Mouse (Mus musculus) mature B cell (primary cell): Measurements from ENCODE around the gene Marveld3.

Experiments used
- in situ Hi-C: fragments of 300-500 bp; cut with MboI; formaldehyde crosslinking; loops from 2 replicates; pipeline ENCODE4 v1.14.3; 2019

Gene Marveld3

DNA sequence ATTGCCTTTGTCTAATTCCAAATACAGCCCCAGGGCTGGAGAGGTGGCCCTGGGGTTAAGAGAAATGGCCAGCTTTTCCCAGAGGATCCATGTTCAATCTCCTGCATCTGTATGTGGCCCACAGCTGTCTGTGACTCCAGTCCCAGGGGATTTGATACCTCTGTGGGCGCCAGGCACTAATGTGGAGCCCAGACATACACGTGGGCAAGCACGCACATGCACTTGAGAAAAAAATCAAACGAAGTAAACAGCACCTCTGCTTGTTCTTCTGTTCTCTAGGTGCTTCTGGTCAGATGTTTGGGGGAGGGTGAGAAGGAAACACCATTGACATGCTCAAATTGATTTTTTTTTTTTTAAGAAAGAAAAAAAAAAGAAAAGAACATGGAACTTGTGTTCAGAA, 2.1 kb upstream of the Marveld3 start:
- in situ Hi-C loops = no loop called here

DNA sequence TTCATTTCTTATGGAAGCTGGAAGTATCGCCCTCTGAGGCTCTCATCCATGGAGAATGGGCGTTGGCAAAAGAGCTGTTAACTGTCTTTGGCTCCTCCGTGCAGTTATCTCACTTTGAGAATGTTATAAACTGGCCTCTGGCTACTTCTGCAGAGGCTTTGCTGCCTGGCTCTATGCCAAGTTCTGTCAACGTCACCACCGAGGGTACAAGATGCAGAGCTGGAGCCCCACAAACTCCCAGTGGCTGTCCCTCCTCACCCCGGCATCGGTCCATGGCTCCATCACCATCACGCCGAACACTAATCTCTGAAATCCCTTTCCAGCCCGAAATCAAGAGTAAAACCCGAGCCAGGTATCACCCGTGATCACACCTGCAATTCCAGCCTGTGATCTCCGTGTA, 1.4 kb upstream of the Marveld3 start:
- in situ Hi-C loops = no loop called here

DNA sequence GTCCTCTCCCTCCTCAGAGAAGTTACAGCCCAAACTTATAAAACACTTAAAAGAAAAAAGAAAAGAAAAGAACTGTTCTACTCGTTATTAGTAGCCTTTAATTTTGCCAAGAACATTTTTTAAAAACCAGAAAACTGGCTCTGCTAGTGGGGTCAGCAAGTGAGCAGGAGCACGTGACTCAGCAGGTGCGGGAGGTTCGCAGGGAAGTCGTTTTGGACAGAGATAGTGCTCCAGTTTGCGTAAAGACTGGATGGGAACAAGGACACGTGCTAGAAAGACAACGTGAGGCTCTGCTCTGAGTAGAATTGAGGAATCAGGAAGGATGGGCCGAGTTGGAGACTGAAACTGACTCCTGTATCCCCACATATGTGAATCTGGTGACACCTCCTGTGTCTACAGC, 893 bp upstream of the Marveld3 start:
- in situ Hi-C loops = no loop called here

DNA sequence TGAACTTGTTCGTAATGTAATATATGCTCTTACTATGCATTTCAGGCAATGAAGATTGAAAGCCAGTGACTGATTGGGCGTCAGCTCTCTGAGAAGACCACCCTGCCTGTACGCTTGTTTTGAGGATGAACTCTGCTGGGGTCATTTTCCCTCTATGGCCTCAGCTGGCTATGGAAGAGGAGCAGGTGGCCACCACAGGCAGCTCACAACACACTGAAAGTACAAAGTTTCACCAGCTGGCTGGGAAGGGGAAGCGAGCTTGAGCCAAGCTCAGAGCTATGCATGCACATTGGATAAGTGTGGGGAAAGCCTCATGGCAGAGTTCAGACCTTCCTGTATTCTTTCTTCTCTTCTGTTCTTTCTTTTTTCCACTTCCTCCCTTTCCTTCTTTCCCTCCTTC, 2.9 kb downstream of the Marveld3 start:
- in situ Hi-C loops = no loop called here

DNA sequence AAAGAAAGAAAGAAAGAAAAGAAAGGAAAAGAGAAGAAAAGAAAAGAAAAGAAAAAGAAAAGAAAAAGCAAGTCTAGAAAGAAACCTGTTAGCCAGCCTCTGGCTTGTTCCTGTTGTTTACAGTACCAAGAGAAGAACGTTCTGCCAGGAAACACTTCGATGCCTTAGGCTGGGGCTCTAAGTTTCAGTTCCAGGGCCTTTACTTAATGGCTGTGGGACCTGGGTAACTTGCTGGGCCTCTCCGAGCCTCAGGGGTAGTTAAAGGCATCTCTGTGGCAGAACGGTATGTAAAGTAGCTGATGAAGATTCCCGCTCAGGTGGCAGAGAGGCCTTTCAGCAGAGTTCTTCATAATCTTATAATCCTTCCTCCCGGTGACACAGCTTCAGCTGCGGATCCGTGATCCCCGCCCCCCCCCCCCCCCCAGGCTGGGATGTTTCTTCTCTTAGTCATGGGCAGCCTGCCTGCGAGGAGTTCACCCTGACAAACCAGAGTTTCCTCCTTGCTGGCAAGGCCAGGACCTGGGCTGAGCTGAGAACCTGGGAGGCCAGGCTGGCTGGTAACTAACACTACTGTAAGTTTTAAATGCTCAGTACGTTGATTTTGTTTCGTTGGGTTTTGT, 3.9 kb downstream of the Marveld3 start:
- in situ Hi-C loops = no loop called here

DNA sequence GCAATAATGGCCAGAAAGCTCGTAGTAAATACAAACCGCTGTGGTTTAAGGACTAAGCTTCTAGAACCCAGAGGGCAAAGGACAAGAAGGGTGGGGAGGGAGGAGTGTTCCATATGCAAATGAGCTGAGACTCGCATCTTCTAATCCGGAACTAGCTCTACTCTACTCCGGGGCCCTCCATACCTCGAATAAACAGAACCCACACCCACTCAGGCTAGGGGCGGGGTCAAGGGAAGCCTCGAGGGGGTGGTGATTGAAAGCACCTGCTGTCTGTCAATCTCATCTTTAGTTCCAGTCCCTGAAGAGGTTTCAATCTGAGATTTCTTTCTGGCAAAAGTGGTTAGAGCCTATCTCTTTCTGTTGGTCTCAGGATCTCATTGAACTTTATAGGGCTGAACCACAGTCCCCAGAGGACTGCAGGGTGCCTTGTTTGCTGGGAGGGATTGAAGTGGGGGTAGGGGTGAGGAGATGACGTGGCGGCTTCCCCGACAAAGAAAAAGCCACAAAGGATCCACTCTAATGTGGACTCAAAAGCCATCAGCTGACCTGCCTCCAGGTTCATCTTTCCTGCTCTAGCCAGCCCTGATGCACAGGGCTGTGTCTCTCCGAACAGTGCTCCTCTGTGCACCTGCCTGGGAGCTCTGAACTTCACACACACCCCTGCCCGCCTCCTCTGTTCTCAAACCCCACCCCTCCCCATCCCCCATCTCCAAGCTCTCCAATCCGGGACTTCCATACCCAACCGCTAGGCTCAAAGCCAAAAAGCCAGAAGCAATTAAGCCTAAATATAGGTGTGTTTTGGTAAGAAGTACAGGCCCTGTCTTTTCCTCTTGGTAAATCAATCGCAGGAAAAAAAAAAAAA, 4.6 kb downstream of the Marveld3 start:
- in situ Hi-C loops = no loop called here

DNA sequence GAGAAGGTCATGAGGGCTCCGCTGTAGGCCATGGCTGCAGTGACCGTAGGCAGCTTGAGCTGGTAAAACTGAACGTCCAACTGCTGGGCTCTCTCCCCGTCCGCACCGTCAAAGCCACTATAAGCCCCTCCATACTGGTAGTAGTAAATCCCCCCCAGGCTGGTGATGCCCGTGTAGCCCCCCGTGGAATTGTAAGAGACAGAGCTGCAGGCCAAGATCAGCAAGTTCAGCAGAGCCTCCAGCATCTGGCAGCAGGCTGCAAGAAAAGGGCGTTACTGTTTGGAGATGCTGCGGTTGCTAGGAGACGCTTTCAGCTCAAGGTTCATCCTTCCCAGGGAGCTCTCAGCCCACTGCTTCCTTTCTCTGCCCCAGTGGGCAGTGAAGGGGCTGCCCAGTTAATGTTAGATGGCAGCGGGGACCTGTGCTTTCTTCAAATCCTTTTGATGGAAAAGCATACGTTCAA, 7.5 kb downstream of the Marveld3 start:
- in situ Hi-C loops = no loop called here

DNA sequence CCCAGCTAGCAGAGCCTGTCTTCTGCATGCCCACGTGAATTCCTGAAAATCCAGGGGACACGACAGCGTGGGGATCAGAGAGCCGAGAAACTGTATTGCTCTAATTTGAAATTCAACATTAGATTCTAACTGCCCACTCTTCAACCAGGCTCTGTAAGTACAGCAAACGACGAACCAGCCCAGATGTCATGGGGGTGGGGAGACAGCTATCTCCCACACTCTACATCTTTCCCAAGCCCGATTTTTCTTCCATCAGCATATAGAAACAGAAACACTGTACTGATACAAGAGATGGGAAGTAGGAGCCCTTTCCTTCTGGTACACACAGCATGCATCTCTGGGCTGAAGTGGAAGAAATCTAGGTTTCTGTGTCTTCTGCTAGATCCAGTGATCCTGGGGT, 9.8 kb downstream of the Marveld3 start:
- in situ Hi-C loops = no loop called here

DNA sequence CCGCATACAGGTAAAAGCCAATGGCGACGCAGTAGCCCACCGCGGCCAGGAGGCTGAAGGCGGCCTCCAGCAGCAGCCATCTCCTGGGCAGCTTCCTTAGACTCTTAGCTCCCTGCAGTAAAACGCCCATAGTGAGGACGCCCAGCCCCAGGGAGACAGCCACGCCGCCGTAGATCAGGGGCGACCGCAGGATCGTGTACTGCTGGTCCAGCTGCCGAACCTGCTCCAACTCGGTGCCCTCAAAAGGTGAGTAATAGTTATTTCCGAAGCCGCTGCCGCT, 13.8 kb downstream of the Marveld3 start:
- in situ Hi-C loops = no loop called here

DNA sequence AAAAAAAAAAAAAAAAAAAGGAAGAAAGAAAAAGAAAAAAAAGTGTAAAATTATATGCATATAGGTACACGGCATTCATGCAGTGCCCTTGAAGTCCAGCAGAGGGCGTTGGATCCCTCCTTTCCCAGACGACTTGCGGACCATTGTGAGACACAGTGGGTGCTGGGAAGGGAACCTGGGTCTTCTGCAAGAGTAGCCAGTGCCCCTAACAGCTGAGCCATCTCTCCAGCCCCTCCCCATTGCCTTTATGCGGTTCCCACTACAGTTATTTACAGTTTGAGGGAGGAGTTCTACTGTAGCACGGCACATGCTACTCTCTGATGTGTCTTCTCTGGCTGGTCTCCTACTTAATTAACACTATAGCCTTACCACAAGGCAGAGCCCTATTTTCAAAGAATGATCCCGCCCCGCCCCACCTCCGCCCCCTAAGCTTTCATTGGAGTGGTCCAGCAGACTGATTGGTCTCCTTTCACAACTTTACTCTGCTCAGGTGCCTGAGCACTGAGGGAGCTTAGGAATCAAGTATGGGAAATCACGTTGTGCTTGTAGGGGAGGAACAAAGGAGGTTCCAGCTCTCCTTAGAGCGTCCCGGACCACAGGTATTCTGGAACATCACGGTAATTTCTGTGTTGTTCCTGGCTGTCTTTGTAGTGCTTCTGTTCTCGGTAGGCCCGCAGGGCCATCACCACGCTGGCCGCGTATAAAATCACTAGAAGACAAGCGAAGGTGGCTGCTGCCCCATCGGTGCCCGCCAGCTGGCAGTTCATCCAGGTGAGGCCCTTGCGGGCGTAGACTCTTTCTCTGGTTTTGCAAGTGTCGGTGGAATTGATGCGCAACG, 14.3 kb downstream of the Marveld3 start:
- in situ Hi-C loops = no loop called here

DNA sequence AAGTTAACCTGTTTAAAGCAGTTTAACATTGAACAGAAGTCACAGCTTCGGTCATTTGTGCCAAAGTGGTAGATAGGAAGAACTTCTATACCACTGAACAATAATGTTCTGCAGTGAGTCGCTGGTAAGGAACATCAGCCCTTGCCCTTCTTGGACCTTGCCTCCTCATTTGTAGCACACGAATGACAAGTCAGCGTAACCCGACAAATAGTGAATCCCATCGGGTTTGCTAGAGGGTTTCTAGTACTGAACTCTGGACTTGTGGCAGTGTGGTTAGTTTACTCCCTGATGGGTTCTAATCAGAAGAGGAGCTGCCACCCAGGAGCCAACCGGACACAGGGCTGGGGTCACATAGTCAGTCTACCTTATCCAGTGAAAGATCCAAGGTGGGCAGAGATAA, 15.7 kb downstream of the Marveld3 start:
- in situ Hi-C loops = no loop called here

DNA sequence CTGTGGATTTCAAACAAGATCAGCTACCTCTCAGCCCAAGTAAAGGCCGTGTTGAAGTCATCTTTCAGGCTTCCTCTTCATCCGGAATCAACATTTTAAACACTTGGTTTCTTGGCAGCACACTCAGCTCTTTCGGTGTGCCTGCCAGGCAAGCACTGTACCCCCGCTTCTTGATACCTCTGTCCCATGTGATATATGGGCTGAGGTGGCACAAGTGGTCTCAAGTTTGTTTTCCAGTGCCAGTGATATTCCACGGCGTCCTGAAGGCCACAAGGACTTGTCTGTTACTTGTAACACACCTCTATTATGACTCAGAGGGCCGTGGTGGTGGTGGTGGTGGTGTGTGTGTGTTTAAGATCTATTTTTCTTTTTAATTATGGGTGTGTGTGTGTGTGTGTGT, 16.3 kb downstream of the Marveld3 start:
- in situ Hi-C loops = no loop called here

DNA sequence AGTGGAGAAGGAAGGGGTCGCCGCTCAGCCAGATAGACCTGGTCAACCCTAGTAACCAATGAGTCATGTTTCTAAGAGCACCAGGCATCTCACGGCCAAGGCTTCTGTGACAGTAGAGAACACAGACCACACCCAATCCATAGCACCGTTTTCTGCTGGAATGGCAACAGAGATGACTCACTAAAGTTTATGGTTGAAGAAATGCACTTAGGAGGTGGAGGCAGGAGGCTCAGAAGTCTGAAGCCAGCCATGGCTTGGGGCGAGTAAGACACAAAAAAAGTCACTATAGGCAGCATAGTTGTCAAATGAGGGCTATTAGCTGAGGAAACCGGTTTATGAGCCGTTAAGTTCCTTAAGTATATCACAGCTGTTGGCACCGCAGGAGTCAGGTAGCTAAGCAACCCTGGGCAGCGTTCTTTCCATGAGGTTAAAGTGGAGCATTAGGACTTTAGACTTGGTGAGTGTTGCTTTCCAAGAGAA, 16.8 kb downstream of the Marveld3 start:
- in situ Hi-C loops = no loop called here

DNA sequence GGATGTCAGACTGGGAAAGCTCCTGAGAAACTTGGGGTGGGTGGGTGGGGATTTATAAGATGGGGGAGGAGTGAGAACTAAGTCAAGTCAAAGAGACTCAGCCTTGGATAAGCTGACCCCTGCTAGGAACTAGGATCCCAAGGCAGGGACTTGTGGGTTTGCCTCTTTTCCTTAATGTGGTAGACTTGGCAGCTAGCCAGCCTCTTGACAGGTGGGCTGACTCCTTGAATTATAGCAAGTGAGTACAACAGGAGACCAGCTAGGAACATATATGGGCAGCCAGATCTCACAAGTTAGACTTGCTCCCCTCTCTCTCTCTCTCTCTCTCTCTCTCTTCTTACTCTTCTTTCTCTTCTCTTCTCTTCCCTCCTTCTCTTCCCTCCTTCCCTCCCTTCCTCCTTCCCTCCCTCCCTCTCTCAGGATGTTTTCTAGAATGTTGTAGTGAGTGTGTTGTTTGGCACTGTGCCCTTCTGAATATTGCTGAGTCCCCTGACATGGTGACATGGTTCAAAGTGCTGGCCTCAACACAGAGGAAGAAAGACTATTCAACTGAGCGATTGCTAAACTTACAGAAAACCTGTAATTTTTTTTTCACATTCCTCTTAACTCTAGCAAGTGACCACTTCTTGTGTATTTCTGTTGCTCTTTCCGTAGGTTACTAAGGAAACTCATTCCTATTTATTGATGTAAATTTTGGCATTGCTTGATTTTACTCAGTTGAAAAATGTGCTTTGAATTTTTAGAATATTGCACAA, 20.2 kb downstream of the Marveld3 start:
- in situ Hi-C loops = no loop called here

DNA sequence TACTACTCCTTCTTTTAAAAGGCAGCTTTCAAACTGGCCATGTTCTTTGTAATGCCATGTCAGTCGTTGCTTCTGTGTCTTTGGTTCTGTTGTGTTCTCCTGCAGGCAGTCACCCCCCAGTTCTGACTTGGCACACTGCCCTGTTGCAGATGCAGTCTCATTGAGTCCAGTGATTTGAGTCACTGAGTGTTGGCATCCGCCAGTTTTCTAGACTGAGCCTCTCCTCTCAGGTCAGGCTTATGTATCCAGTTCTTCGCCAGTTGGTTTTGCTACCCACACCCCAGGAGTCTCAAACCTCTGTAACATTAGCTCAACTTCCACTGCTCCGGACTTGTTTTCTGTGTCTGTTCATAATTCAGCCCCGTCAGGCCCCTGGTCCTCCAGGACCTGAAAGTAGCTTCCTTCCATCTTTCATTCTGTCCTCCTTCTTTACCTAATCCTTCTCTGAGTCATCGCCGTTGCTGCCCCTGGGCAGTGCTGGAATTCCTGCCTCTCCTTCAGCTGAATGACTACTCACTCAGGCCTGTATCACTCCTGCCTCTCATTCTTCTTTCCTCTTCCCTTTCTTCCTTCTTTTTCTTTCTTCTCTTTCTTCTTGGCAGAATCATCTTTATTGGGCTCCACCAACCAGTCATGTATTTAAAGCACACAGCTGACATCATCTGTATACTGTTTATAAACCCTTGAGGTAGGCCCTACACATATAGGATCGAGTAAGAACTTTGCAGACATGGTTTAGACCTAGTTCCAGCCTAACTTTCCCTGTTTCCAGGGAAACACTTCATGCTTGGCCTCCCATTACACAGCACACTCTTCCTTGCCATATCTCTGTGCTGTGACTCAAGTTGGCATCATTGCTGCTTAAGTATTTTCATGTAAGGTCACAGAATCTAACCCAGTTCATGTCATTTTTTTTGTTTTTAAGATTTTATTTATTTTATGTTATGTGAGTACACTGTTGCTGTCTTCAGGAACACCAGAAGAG, 41.3 kb downstream of the Marveld3 start:
- in situ Hi-C loops = loop anchor here (5.0 kb wide), 1 partner anchor 73 kb away; no protein-coding TSS in a partner anchor

DNA sequence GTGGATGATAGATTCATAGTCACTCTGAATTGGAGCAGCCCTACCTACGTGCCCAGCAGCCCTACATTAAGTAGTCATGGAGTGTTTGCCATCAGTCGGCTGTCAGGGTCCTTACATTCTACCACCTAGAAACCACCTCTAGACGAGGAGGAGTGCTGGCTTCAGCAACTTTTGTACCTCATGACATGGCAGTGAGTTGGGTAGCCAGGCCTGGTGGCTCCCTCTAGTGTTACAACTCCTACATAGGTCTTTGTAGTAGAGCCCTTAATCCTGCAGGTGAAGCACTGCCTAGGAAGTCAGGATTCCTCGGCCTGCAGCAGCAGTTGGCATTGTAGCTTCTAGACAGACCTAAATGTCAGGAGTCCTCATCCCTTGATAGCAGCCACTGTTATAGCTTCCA, 44.7 kb downstream of the Marveld3 start:
- in situ Hi-C loops = no loop called here

DNA sequence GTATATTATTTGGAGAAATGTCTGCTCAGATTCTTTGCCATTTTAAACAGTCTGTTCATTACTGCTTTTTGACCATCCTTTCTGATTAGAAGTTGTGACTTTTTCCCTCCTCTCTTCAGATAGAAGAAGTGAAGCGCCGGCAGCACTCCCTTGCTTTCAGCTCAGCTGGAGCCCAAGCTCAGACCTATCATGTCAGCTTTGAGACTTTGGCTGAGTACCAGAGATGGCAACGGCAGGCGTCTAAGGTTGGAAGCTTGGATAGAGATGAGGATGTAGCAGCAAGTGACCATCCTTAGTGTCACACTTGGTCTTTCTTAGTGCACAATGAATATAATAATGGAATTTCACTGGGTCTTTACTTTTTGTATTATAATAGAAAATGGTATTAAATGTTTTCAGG, 54.6 kb downstream of the Marveld3 start:
- in situ Hi-C loops = no loop called here

DNA sequence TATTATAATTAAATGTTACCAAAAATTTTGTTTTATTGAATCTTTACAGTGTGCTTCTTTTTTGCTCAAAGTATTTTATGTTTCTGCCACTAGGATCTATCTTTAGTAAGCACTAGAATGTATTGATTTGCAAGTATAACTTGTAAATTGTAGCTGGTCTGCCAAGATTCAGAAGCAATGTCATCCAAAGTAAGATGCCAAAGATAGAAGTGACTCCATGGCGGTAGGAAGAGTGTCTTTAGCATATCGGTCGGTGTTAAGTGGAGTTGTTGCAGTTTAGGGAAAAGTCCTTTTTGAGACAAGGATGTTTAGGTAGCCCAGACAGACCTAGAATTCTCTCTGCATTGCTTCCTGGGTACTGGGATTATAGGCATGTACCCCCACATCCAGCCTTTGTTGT, 55.1 kb downstream of the Marveld3 start:
- in situ Hi-C loops = no loop called here

DNA sequence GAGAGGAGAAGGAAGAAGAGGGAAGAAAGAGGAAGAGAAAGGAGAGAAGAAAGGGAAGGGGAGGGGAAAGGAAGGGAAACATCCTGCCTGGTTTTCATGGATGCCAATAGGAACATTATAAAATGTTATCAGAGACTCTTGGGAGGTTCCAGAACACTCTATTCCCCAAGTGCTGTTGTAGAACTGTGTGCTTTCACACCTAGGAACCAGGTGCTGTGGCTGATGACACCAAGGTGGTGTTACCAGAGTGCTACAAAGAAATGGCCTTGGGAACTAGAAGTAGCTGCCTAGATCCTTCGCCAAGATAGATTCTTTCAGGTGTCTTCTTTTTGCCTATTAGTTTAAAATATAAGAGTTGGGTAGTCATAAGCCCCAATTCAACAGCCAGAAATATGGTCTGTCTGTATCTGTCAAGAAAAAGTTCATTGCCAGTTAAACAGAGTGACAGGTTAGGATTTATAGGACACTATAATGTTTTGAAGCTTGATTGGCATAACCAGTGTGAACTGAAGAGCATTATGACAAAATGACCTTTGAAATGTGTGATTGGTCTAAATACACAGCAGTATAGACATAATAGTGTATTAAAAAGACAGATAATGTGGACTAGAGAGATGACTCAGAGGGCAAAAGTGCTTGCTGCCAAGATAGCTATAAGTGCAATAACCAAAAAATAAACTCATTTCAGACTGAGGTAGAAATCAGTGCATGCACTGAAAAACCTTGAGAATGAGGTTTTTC, 56.9 kb downstream of the Marveld3 start:
- in situ Hi-C loops = no loop called here

DNA sequence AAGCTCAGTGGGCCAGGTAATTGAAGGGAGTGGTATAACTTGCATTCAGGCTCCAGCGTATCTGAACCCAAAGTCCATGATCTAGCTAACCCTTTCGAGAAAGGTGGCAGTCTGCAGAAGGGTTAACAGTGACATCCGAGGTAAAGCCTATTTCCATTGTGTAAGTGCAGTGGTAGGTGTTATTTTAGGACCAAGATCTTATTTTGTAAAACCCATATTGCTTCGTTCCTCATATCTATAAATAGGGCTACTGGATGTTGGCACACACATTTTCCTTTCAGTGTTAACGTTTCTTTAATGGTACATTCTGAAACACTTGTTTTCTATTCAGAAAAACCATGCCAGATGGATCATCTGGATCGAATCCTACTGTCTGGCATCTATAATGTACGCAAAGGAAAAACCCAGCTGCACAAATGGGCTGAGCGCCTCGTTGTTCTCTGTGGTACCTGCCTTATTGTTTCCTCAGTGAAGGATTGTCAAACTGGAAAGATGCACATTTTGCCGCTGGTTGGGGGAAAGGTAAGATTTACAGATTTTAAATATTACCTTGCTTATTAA, 58.0 kb downstream of the Marveld3 start:
- in situ Hi-C loops = no loop called here
